Mouse (Mus musculus) lung, embryonic 16.5 days (tissue): ENCODE results near the gene Naglu. TPM values are rescaled to one million over a fixed set of nuclear protein-coding genes. Genes with fewer than 3 reads are reported as not detected.

Source experiments
- ATAC-seq: fragments of 200-750 bp; cut with Nextera tagmentation; 2 replicates; pipeline ENCODE4 v1.8.0; 2017; ENCODE audit warnings: low read depth, mild to moderate bottlenecking, moderate library complexity
- H3K27ac ChIP-seq: fragments of 300-500 bp; sonication (generic); 2 replicates; pipeline ENCODE4 v1.5.1; 2014; ENCODE audit warnings: mild to moderate bottlenecking, control low read depth, low read length
- H3K27me3 ChIP-seq: fragments of 300-500 bp; sonication (generic); 2 replicates; pipeline ENCODE4 v1.6.1; 2014; ENCODE audit warnings: low read depth, low read length, mixed read lengths; ENCODE audit not compliant: control insufficient read depth, insufficient read depth
- H3K36me3 ChIP-seq: fragments of 300-500 bp; sonication (generic); 2 replicates; pipeline ENCODE4 v1.6.1; 2014; ENCODE audit warnings: low read length; ENCODE audit not compliant: control insufficient read depth, insufficient read depth
- H3K4me1 ChIP-seq: fragments of 300-500 bp; sonication (generic); replicated peaks from 2 replicates; pipeline ENCODE4 v1.6.1; 2014; ENCODE audit warnings: low read length, mixed read lengths; ENCODE audit not compliant: control insufficient read depth, insufficient read depth
- H3K4me2 ChIP-seq: fragments of 300-500 bp; sonication (generic); 2 replicates; pipeline ENCODE4 v1.6.1; 2014; ENCODE audit warnings: low read depth, low read length, control low read depth
- H3K4me3 ChIP-seq: fragments of 300-500 bp; sonication (generic); 2 replicates; pipeline ENCODE4 v1.5.1; 2014; ENCODE audit warnings: mild to moderate bottlenecking, low read length, control low read depth
- H3K9ac ChIP-seq: fragments of 300-500 bp; sonication (generic); 2 replicates; pipeline ENCODE4 v1.6.1; 2014; ENCODE audit warnings: low read length, control low read depth
- H3K9me3 ChIP-seq: fragments of 300-500 bp; sonication (generic); 2 replicates; pipeline ENCODE4 v1.6.1; 2016; ENCODE audit warnings: low read length; ENCODE audit not compliant: control insufficient read depth
- WGBS: fragments of 180-500 bp; shearing (Covaris S2); extraction: QIAGEN DNeasy Blood & Tissue Kit; methylation state at CpG from one replicate; pipeline ENCODE4 v1.1.7; 2014; 5-methylcytosine and 5-hydroxymethylcytosine counted together
- polyA plus RNA-seq: library from polyadenylated mRNA; unstranded; fragments of >200 nt; fragmentation: Nextera tagmentation; extraction: Ambion mirVana; gene quantifications from 2 replicates; pipeline ENCODE4 v1.2.1, GENCODE M21; 2015

Naglu gene
- polyA plus RNA-seq, 1 experiment from 2014 or later: 20.6 TPM

DNA sequence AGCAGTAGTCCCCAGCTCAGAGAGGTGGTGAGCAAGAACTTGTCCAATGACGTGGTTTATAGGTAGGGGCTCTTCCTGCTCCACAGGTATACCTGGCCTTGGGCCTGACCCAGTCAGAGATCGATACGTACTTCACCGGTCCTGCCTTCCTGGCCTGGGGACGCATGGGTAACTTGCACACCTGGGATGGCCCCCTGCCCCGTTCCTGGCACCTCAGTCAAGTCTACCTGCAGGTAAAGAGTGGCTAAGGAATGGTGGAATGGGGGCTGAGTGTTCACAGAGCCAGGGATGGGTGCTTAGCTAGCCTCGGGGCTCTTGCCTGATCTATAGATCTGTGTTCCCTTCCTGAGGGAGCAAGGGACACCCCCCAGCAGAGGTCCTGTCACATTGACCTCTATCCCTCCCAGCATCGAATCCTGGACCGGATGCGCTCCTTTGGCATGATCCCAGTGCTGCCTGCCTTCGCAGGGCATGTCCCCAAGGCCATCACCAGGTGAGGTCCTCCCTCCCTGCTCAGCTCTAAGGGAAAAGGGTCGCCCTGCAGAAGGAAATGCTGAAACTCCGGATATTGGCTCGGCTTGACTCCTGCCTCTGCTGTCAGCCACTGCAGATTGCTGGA is 2.1 kb downstream of the Naglu start:
- H3K9ac ChIP-seq: no peak overlapping the region; the same call in 1 of the 2 replicates
- 70% methylated on average over 14 of the region's 14 CpGs for WGBS

GRCm38 (mm10) chr11:101078121-101078520 is 8.3 kb downstream of the Naglu start, which contains the start of gene Hsd17b1:
TSS of gene Hsd17b1 (plus strand) at chr11:101078411.
- WGBS: 68% methylated on average over 9 of the region's 9 CpGs
- ATAC-seq: no peak
- H3K4me2 ChIP-seq: no peak within 1 kb of the TSS
- H3K36me3 ChIP-seq: no peaks in the 10 kb centered on the region
- no peaks in the 10 kb centered on the region for H3K9me3 ChIP-seq
- H3K4me1 ChIP-seq: peaks cover 7% of the 10 kb centered on the region
- H3K27ac ChIP-seq: no peak within 1 kb of the TSS
- peaks cover 39% of the 10 kb centered on the region for H3K27me3 ChIP-seq
- H3K4me3 ChIP-seq: no peak within 1 kb of the TSS
- H3K9ac ChIP-seq: no peak within 1 kb of the TSS; the same call in 1 of the 2 replicates

More for the DNA sequence above, 2.1 kb downstream of the Naglu start:
- Histone ChIP-seq H3K36me3 (no peaks in the 10 kb centered on the region), H3K4me3 (no peak overlapping the region), H3K27me3 (no peaks in the 10 kb centered on the region), H3K9me3 (no peaks in the 10 kb centered on the region), H3K4me1 (peaks cover 13% of the 10 kb centered on the region), H3K27ac (no peak overlapping the region), H3K4me2 (no peak overlapping the region)
- ATAC-seq: no peak

DNA sequence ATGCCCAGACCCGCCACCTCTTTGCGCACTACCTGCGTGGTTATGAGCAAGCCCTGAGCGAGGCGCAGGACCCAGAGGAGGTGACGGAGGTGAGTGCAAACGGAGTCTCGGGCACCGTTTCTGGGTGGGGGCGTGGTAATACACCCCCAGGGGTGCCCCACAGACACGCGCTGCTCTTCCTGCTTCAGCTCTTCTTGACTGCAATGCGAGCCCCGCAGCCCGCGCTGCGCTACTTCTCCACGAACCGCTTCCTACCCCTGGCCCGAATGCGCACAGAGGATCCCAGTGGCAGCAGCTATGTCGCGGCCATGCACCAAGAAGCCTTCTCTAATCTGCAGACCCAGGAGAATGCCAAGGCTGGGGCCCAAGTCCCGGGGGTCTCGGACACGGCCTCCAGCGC is 9.9 kb downstream of the Naglu start:
- 3% methylated on average over 27 of the region's 27 CpGs for WGBS
- H3K27me3 ChIP-seq: peaks cover 39% of the 10 kb centered on the region
- H3K4me2 ChIP-seq: 0 out of 2 replicates have a peak overlapping the region, but pooled peaks have one; percentile 17
- H3K9me3 ChIP-seq: no peaks in the 10 kb centered on the region
- peak overlapping the region; percentile 8; the same call in 1 of the 2 replicates for H3K4me3 ChIP-seq
- ATAC-seq: no peak
- no peaks in the 10 kb centered on the region for H3K36me3 ChIP-seq
- H3K4me1 ChIP-seq: peaks cover 12% of the 10 kb centered on the region
- no peak overlapping the region for H3K9ac ChIP-seq
- no peak overlapping the region for H3K27ac ChIP-seq

- Histone ChIP-seq H3K9ac (no peak overlapping the region), H3K36me3 (no peaks in the 10 kb centered on the region), H3K27me3 (peaks cover 39% of the 10 kb centered on the region), H3K9me3 (no peaks in the 10 kb centered on the region), H3K27ac (no peak overlapping the region), H3K4me1 (peaks cover 12% of the 10 kb centered on the region), H3K4me3 (no peak overlapping the region), H3K4me2 (no peak overlapping the region)
- no peak for ATAC-seq
- 62% methylated on average over 5 of the region's 5 CpGs for WGBS
Observed at GRCm38 (mm10) chr11:101080421-101080820, 10.6 kb downstream of the Naglu start.

DNA sequence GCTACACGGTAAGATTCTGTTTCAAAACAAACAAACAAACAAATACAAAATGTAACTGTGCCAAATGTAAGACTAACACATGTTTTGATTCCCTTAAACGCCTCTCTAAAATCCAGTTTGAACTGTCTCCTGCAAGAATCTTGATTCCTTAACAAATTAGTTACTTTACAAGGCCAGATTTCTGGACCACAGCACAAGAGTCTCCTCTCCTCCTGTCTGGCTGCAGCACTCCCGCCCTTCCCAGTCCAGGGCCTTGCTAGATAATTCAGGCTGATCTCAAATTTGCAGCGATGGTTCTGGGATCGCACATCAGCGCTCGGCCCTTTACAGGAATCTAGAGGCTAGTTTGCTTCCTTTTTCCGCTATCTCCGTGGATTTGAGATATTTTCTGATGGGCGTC is 11.8 kb downstream of the Naglu start:
- WGBS: 5% methylated on average over 10 of the region's 10 CpGs
- no peak for ATAC-seq
- Histone ChIP-seq H3K27me3 (peaks cover 39% of the 10 kb centered on the region), H3K4me3 (peak overlapping the region; percentile 91), H3K4me2 (peak overlapping the region; percentile 89), H3K4me1 (peaks cover 22% of the 10 kb centered on the region), H3K36me3 (no peaks in the 10 kb centered on the region), H3K27ac (peak overlapping the region; percentile 86), H3K9ac (peak overlapping the region; percentile 98), H3K9me3 (no peaks in the 10 kb centered on the region)

DNA sequence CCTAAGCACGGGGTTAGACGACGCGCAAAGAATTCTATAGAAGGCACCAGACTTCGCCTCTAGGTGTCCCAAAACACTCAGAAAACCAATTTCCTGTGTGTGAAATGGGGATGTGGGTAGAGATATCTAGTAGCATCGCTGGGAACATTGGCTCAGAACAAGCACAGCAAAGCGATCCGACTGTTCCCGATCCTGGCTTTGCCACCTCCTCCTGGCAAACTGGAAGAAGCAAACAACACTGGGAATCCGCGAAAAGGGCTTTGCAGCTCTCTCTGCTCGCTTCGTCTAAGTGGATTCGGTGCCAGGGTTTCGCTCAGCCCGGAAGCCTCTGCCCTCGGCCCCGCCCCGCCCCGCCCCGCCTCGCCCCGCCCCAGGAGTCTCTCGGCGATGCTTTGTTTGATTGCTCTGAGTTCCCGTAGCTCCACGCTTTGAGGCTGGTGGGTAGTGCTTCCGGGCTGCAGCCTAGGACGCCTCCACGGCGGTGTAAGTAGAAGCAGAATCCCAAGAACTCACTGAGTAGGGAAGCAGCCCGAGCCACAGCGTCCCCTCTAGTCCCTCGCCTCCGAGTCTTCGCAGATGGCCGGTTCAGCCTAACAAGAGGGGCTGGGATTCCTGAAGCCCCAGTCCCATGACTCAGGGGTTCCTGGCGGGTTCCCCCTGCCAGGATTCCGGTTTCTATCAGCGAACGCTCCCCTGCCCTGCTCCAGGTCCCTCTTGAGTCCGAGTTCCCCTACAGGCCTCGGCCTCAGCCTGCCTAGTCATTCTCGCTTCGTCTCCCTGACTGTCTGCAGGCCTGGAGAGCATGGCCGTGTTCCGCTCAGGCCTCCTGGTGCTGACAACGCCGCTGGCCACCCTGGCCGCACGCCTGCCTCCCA is 12.6 kb downstream of the Naglu start, which contains the start of gene Coasy:
Gene Coasy (plus strand): TSS at position 358 of the 875 bp plus-strand sequence.
- Histone ChIP-seq H3K36me3 (no peaks in the 10 kb centered on the region), H3K4me2 (peak within 1 kb of the TSS; percentile 89), H3K27ac (peak within 1 kb of the TSS; percentile 89), H3K9me3 (no peaks in the 10 kb centered on the region), H3K9ac (peak within 1 kb of the TSS; percentile 98), H3K27me3 (peaks cover 39% of the 10 kb centered on the region), H3K4me3 (peak within 1 kb of the TSS; percentile 91), H3K4me1 (peaks cover 23% of the 10 kb centered on the region)
- under 1% methylated on average over 51 of the region's 51 CpGs for WGBS
- ATAC-seq: peak; percentile 92

DNA sequence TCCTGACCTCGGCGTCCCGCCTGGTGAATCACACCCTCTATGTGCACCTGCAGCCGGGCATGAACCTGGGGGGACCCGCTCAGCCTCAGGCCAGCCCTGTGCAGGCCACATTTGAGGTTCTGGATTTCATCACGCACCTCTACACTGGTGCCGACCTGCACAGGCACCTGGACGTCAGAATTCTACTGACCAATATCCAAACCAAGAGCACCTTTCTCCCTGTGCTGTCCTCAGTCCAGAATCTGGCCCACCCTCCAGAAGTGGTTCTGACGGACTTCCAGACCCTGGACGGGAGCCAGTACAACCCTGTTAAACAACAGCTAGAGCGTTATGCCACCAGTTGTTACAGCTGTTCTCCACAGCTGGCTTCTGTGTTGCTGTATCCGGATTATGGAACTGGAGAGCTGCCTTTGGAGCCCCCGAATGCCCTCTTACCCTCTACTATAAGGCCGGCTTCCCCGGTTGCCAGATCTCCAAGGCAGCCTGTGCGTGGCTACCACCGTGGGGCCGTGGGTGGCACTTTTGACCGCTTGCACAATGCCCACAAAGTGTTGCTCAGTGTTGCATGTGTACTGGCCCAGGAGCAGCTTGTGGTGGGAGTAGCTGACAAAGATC is 13.4 kb downstream of the Naglu start:
- Histone ChIP-seq H3K4me3 (peak overlapping the region; percentile 91), H3K4me2 (peak overlapping the region; percentile 89), H3K9me3 (no peaks in the 10 kb centered on the region), H3K36me3 (no peaks in the 10 kb centered on the region), H3K4me1 (peaks cover 30% of the 10 kb centered on the region), H3K9ac (peak overlapping the region; percentile 98), H3K27ac (peak overlapping the region; percentile 89), H3K27me3 (peaks cover 32% of the 10 kb centered on the region)
- no peak for ATAC-seq
- 26% methylated on average over 19 of the region's 19 CpGs for WGBS

- Histone ChIP-seq H3K9ac (no peak overlapping the region), H3K4me1 (peaks cover 30% of the 10 kb centered on the region)
- 78% methylated on average over 14 of the region's 14 CpGs for WGBS
Observed at GRCm38 (mm10) chr11:101084246-101084645, 14.4 kb downstream of the Naglu start.

DNA sequence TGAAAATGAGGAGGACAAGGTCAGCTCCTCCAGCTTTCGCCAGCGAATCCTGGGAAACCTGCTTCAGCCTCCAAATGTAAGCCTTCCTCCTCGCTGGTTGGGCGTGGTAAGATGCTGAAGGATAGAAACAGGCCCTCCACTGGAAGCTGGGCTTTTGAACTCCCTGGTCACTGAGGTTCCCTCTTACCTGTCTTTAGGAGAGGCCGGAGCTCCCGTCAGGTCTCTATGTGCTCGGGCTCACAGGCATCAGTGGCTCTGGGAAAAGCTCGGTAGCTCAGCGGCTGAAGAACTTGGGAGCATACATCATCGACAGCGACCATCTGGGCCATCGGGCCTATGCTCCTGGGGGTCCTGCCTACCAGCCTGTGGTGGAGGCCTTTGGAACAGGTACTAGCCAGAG is 15.0 kb downstream of the Naglu start:
- Histone ChIP-seq H3K9ac (no peak overlapping the region), H3K36me3 (peaks cover 8% of the 10 kb centered on the region), H3K4me2 (no peak overlapping the region), H3K27ac (no peak overlapping the region), H3K4me1 (peaks cover 28% of the 10 kb centered on the region), H3K4me3 (no peak overlapping the region), H3K27me3 (peaks cover 15% of the 10 kb centered on the region), H3K9me3 (no peaks in the 10 kb centered on the region)
- ATAC-seq: no peak
- 91% methylated on average over 12 of the region's 12 CpGs for WGBS

More at GRCm38 (mm10) chr11:101084246-101084645, 14.4 kb downstream of the Naglu start:
- H3K4me2 ChIP-seq: no peak overlapping the region
- no peak for ATAC-seq
- H3K27ac ChIP-seq: no peak overlapping the region
- H3K4me3 ChIP-seq: no peak overlapping the region
- H3K9me3 ChIP-seq: no peaks in the 10 kb centered on the region
- peaks cover 2% of the 10 kb centered on the region; the same call in 1 of the 2 replicates for H3K36me3 ChIP-seq
- peaks cover 21% of the 10 kb centered on the region for H3K27me3 ChIP-seq
